Mouse (Mus musculus): ENCODE data around the gene Mrln.
A peak's percentile ranks its signal among the peaks of the same experiment; 100 is the strongest.
"Not testable (repeated sequence)": the region's sequence is repeated elsewhere in the genome, so short reads cannot be mapped to it uniquely, and the experiment has no call there.

Mrln gene

DNA sequence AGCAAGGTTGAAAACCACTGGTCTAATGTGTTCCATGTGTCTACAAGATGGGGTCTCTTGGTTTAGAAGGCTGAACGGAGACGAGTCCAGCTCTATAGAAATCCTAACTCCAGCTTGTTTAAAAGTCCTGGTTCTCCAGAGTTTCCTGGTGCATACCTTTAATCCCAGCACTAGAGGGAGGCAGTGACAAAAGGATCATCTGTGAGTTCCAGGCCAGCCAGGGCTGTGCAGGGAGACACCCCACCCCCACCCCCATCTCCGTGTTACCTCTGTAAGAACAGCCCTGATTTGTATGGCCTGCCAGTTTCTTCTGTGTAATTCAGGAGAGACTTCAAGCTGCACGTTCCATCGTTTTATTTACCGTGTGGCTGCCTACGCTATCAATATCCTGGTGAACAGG lies 8.7 kb upstream of the Mrln start:
- no peak for DNase-seq

DNA sequence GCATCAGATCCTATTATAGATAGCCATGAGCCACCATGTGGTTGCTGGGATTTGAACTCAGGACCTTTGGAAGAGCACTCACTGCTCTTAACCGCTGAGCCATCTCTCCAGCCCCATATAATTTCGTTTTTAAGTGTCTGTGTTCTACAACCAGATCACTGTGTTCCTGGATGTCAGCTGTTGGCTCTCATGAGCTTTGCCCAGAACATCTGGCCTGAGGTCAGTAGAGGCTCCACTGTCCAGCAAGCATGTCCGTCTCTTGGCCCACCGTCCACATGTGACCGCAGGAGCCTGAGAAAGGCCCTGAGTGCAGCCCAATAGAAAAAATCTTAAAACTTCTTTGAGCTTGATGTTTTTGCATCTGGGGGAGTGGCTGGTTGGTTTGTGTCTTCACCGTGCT lies 7.8 kb upstream of the Mrln start:
- no peak for DNase-seq

DNA sequence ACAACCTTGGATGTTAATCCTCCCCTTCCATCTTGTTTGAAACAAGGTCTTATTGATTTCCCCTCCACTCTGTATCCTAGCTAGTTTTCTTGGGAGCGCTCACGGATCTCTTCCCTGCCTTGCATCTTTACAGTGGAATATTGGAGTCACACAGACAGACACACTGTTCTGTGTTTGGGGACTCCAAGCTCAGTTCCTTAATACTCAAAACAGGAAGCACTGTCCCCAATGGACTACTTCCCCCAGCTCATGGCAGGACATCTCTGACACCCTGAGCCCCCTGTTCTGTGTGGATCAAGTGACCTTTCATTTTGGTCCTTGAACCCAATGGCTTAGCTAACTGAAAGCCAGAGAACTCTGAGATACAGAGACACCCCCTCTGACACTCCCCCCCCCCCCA lies 6.9 kb upstream of the Mrln start:
- DNase-seq = no peak

DNA sequence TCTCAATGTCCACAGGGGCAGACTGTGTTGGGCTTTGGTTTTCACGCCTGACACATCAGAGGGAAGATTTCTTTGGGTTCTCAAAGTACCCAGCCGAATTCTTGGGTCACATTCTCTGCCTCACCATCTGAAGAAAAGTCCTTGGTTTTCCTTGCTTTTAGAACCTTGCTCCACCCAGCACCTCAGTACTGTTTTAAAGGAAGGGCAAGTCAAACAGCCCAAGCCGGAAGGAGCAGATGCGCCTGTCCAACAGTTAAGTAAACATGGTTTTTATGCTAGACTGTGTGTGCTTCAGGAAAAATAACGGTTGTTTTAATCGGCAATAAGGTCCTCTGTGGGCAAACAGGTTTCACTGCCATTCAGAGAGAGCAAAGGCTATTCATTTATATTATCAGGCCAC lies 6.5 kb upstream of the Mrln start:
- DNase-seq = no peak

DNA sequence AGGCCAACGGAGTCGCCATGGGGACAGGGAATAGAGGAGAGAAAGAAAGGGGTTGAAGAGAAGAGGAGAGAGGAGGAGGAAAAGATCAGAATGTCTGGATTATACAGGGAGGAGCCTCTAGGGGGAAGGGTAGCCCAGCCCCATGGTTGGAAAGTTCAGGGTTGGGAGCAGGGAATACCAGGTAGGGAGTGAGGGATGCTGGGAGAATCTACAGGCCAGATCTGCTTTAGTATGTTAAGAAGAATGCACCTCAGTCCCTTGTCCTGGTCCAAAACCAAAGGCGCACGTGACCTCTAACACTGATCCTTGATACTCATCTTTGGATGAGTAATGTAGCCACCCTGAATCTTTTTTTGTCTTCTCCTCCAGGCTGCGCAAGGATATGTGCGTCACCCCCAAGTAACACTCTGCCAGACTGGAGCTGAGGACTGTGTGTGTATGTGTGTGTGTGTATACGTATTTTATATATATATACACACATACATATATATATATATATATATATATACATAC lies 5.5 kb upstream of the Mrln start:
- DNase-seq = no peak

DNA sequence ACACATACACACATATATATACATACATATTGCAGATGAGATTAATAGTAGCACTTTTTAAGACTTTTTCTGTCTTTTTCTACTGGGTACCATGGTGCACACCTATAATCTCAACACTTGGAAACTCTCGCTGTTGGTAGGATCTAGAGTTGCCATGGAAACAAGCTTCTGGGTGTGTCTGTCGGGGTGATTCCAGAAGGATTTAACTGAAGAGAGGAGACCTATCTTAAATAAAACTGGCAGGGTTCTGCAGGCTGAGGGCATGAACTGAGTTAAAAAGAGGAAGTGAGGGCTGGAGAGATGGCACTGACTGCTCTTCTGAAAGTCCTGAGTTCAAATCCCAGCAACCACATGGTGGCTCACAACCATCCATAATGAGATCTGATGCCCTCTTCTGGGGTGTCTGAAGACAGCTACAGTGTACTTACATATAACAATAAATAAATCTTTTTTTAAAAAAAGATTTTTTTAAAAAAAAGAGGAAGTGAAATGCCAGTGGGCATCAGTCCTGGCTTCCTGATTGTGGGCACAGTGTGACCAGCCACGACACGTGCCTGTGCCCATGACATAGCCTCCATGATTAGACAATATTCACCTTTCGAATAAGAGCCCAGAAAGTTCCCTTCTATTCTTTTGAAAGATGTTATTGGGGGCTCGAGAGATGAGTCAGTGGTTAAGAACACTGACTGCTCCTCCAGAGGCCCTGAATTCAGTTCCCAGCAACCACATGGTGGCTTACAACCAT lies 4.8 kb upstream of the Mrln start:
- no peak for DNase-seq

DNA sequence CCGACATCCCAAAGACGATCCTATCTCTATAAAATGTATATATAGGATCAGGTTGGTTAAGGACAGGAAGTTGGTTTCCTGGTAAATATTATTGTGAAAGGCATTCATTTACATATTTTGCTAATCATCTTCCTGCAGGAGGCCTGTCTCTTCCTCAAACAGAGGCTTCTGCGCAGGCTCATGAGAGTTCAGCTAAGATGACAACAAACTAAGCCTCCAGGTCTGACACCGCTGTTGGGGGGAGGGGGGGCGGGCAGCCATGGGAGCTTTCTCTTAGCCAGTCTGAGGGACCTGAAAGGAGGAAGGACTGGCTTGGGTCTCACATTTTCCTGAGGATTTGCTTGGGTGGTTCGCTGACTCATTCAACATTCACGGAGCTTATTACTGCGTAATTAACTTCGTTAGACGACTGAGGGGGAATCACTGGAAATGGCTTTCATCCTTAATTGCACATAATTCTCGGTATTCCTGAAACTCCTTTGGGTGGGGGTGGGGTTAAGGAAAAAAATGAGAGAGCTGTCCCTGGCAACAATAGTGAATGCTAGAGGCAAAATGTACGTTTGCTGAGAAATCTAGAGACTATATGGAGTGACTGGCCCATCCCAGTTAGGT lies 3.5 kb upstream of the Mrln start:
- no peak for DNase-seq

DNA sequence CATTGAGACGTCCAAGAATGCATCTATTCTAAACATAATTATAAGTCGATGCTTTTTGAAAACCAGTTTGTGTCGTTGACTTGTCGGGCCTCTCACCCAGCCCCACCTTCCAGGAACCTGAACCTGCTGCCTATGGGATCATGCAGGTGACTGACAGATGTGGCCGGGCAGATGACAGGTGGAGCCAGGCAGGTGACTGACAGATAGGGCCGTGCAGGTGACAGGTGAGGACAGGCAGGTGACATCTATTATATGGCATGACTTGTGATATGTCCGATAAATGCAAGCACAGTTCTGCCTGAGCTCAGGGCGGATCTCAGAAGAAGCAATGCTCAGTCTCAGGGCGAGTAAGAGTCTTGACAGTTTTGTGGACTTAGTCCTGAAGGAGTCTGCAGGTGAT lies 6.8 kb downstream of the Mrln start:
- no peak for DNase-seq

DNA sequence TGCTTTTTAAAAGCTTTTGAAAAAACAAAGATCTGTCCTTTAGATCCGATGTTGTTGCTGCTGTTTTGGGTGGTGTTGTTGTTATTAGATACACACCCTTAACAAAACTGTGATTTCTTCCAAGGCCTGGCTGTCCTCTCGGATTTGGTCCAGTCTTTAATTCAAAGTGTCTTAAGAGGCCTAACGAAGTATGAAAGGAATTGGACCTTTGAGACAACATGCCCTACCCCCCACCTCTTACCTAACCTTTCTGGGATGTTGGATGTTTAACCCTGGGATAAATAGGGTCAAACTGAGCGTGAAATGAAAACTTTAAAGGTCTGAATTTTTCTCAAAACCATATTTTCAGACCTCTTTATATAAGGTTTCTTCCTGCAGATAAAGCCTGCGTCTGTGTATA lies 16.5 kb downstream of the Mrln start:
- DNase-seq = no peak

DNA sequence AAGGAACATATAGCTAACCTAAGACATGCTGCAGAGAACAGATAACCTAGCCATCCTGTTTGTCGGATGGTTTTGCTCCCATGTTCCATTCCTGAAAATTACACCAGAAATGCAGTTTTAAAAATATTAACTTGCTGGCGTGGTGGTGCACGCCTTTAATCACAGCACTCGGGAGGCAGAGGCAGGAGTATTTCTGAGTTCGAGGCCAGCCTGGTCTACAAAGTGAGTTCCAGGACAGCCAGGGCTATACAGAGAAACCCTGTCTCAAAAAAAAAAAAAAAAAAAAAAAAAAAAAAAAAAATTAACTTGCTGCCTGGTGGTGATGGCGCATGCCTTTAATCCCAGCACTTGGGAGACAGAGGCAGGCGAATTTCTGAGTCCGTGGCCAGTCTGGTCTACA lies 17.8 kb downstream of the Mrln start:
- not testable (repeated sequence) for DNase-seq

DNA sequence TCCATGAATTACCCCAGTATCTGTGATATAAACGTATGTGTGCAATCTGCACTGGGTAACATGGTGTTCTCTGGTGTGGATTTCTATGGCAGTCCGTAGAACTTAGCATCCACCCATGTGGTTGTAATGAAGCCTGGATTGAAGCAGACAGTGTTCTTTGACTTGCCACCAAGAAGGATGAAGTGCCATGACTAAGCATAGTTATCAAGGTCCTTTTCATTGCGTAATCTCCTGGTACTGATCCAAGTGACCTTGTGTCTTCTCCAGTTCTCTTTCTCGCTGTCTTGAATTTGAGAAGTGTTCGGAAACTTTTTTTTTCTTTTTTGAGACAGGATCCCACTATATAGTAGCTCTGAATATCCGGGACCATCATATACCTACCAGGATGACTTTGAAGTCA lies 20.1 kb downstream of the Mrln start:
- no peak for DNase-seq

DNA sequence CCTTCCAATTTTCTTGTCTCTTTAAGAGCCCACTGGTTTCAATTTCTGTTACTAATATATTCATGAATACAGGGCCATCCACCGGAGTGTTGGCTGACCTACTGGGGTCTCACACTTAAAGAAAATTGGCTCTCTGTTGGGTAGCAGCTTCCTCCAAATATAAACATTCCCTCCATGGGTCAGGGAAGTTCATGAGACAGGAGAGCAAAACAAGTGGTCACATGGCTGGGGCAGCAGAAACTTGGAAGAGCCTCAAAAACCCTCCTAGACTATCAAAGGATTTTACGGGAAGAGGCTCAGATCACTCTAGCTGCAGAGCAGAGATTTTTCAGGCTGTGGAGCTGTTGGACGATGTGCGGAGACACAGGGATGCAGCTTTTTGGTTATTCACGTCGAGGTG lies 21.3 kb downstream of the Mrln start:
- no peak for DNase-seq

DNA sequence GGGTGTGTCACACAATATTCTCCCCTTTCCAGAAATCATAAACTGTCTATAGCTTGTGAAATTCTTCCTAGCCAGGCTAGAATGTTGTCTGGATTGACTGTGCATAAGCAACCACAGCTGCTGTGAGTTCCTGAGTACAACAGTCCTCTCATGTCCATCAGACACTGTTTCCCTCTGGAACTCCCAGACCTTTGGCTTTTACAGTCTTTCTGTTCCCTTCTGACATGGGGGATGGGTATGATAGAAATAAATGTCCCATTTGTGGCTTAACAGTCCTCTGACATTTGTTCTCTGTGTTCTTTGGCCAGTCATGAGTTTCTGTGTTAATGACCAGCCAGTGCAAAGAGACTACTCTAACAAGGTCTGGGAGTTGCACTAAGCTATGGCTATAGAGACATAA lies 22.1 kb downstream of the Mrln start:
- DNase-seq = no peak

DNA sequence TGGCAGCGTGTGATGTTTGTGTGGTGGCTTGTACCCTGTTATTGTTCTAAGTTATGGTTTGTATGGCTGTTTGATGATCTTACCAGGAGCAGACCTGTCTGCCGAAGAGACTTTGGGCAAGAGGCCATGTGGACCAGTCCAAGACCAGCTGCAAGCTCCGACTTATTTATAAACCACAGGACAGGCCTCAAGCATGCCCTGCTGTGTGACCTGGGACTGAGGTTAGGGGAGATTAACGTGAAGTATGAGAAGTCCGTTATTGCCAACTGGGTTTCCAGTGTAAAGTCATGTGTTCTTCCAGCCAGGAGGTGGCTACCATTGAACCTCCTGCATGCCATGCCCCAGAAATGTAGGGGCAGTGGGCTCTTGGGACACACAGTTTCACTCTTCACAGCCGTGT lies 25.9 kb downstream of the Mrln start:
- no peak for DNase-seq

DNA sequence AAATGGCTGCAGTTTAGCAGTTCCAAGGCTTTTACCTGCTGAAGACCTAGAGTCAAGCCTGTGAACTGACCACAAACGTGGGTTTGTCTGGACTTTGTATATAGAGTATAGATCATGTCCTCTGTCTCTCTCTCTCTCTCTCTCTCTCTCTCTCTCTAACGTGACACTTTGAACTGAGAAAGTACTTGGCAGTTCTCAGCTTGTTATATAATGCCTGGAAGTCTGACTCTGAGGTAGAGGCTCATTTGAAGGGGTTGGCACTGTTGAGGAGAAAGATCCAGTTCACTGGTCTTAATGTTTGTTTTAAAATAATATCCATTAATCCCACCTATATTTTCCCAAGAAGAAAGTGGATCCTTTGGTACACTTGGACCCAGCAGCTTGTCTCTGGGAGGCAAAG lies 33.5 kb downstream of the Mrln start:
- DNase-seq = no peak

DNA sequence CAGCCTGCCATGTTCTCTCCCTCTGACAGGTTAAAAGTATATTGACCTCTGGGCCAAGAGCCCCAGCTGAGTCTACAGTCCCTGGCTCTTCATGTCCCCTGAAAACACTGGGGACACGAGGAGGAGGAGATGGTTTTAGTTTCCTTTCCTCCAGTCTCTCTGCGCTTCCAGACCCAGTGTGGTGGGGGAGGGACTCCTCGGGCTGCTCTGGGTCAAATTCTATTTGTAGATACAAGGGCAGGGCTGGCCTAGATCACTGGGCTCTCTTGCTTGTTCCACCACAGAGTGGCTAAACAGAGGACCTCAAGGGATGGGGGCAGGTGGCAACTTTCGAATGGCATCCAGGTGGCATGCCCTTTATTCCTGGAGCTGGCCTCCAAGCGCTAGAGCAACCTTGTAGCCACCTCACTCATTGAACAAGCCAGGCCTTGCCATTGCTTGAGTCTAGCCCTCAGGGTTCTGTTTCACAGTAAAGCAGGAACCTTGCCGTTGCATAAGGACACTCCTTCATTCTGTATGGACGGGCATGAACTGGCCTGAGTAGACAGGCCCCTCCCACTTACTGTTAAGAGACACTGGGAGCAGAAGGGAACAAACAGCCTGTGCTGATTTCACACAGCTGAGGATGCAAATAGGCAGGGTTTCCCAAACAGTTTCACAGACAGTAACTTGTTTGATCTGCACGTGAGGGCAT lies 38.4 kb downstream of the Mrln start:
- no peak for DNase-seq

DNA sequence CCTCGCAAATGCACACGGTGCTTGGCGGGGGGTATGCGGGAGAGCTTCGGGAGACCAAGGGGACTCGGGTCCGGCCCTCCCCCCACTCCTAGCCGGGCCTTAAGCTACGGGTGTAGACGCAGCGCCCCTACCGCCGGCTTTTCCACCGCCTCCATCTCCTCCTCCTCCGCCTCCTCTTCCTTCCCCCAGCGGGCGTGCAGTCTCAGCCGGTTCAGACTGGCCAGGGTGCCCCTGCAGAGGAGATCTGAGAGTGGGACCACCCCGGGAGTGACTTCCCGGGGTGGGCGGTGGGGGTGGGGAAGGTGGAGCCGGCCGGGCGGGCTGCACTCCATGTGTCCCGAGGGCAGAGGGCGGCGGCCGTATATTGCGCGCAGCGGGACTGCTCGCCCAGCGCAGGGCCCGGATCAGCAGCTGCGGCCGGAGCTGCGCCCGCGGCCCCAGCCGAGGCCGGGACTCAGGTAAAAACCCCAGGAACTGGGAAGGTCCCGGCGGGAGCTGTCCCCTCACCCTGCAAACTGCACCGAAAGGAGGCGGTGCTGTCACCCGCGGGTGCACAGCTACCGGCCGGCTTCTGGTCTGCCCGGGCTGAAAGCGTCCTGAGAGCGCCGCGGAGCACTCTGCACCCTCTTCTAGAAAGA lies 40.6 kb downstream of the Mrln start, which contains the start of gene Slc16a9:
TSS of gene Slc16a9 (plus strand) at position 180 of the 638 bp plus-strand sequence.
- DNase-seq = peak; percentile 72

DNA sequence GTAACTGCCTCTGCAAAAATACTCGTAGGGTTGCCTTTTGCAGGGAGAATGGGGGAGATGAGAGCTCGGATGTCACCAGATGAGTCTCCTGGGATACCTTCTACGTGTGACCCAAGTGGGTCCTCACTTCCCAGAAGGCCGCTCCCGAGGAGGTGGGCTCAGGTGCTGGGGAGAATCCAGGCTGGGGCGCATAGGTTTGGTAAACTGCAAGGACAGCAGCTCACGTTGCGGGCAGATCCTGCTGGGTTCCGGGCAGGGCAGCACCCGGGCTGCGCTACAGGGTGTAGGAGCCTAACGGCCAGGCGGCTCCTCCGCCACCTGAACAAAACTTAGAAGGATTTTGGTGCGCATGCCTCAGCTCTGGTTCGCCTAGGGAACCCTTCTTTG lies 41.1 kb downstream of the Mrln start:
- no peak for DNase-seq

DNA sequence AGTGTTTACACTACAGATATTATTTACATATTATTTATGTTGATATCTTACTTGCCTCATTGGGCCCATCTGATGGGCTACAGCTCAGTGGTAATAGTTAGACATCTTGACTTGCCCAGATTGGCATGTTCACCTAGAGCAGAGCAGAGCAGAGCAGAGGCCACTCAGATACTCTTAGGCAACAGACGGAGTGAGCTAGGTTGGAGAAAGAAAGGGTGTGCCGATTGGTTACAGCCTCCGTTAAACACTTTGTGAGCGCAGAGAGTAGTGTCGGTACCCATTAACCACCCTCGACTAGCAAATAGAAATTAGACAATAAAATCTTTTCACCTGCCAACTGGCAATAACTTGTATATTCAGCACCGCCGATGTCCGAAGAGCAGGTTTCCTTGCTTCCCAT lies 41.6 kb downstream of the Mrln start:
- DNase-seq = no peak

DNA sequence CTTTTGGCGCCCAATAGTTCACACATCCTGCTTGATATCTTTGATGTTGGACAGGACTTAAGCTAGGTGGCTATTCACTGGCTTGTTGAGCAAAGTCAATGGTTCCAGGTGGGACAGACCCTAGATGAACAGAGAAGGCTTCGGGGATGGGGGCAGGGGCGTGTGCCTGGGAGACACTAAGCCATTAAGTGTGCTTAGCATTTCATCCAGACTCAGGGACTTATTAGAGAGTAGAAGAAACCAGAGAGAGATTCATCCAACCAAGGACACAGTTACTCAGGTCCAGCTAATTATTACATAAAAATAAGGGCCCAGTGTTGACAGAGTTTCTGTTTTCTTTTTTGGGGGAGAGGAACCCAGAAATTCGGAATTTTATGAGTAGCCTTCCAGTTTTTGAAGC lies 45.9 kb downstream of the Mrln start:
- no peak for DNase-seq

DNA sequence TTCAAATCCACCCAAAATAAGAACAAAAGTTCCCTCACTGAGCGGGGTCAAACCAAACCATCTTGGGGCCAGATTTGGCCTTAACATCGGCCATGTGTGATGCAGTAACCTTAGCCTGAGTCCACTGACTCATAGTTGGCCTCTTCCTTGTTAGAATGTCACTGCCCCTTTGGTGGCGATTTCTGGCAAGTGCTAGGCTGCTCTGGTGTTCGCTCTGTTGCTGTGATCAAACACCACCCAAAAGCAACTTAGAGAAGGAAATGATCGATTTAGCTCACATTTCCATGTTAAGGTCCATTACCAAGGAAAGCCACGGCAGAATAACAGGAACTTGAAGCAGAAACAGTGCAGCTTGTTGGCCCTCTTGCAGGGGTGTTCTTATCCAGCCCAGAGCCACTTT lies 46.3 kb downstream of the Mrln start:
- DNase-seq = no peak

DNA sequence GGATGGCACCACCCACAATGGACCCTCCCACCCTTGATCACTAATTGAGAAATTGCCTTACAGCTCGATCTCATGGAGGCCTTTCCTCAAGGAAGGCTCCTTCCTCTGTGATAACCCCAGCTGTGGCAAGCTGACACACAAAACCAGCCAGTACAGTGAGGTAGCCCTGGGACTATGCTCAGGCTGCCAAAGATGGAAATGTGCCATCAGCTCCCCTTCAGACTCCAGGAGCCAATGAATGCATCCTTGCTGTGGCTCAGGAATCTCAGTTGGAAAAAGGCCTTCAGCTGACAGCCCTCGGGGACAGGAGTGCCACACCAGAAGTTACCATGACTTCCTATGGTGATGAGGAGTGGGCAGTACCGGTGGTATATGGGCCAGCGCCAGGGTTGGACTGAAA lies 50.2 kb downstream of the Mrln start:
- DNase-seq = no peak

DNA sequence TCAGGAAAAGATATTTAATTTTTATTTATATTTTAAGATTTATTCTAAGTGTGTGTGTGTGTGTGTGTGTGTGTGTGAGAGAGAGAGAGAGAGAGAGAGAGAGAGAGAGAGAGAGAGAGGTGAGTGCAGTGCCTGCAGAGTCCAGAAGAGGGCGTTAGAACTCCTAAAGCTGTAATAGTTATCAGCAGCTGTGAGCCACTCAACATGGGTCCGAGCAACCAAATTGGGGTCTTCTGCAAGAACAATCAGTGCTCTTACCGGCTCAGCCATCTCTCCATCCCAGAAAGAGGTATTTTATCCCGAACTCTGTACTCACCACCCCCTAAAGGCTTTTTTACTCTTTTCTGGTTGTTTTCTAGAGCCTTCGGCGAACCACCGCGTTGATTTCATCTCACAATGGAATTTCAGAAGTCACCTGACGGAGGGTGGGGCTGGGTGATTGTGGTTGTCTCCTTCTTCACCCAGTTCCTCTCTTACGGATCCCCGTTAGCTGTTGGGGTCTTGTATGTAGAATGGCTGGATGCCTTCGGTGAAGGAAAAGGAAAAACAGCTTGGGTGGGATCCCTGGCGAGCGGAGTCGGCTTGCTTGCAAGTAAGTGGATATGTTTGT lies 51.2 kb downstream of the Mrln start:
- DNase-seq = no peak
